15 mouse cellular contexts compared by ENCODE assay signal in the genomic region with DNA sequence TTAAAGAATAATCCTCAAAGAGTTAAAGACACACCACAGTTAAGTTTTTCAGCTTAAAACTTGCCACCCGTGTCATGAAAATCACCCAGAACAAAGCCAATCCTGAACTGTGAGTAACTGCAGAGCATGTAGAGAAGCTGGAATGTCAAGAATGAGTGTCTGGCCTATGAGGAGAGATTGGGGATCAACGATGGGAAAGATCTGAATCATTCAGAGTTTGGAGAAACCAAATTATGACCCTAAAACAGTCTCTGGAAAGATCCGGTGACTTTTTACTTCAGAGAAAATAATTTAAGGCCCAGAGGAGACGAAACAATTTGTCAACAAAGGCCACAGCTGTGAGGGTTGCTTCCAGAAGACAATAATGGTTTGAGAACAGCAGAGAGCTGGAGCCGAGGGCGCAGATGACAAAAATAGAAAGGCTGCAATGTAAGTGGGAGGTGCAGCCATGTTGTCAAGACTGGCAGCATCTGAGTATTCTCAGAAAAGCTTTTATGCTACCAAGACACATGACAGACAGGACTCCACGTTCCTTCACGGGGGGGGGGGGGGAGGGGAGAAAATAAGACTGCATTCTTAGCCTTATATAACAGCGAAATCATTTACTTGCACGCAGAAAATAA. TPM values are rescaled to one million over a fixed set of nuclear protein-coding genes. Genes with fewer than 3 reads are reported as not detected.
A peak's percentile ranks its signal among the peaks of the same experiment; 100 is the strongest.
DNase-seq lines count a peak whose midpoint lies in the region; ATAC-seq and TF ChIP-seq lines count a peak whose summit lies in the region.
"Had no signal": no experiment of that assay in that cellular context is flagged by ENCODE, and none has a peak within 500 bp of the region (broad histone marks: within the 10 kb centered on the region; RNA-seq: fewer than 3 reads in every experiment).

No protein-coding gene starts in this region.

- ATAC-seq in limb, embryonic 14.5 days (ENCODE audit: low FRiP score, low read depth): peak; percentile 53
- ATAC-seq in embryonic facial prominence, embryonic 15.5 days (ENCODE audit: insufficient number of reproducible peaks, low FRiP score, low TSS enrichment, low read depth): no peak
- ATAC-seq in midbrain, embryonic 11.5 days (ENCODE audit: low FRiP score): no peak
- ATAC-seq: intestine, embryonic 16.5 days had no signal

- H3K9me3 ChIP-seq in limb, embryonic 14.5 days (ENCODE audit: control insufficient read depth, low read length): no peaks in the 10 kb centered on the region
- no peaks in the 10 kb centered on the region for H3K9me3 ChIP-seq in limb, embryonic 10.5 days (replicated peaks)
- no peaks in the 10 kb centered on the region for H3K9me3 ChIP-seq in embryonic facial prominence, embryonic 15.5 days (replicated peaks)
- no peaks in the 10 kb centered on the region for H3K9me3 ChIP-seq in midbrain, embryonic 11.5 days (ENCODE audit: control insufficient read depth, low read length)
- H3K9me3 ChIP-seq: embryonic facial prominence, embryonic 13.5 days; hindbrain, embryonic 12.5 days; liver, embryonic 13.5 days; neural tube, embryonic 15.5 days had no signal

- H3K4me3 ChIP-seq in limb, embryonic 14.5 days (replicated peaks; ENCODE audit: low read length): no peak overlapping the region
- no peak overlapping the region for H3K4me3 ChIP-seq in limb, embryonic 10.5 days
- no peak overlapping the region for H3K4me3 ChIP-seq in embryonic facial prominence, embryonic 15.5 days (replicated peaks)
- no peak overlapping the region for H3K4me3 ChIP-seq in myocyte
- no peak overlapping the region for H3K4me3 ChIP-seq in midbrain, embryonic 11.5 days (ENCODE audit: low read depth, low read length)
- H3K4me3 ChIP-seq: embryonic facial prominence, embryonic 13.5 days; hindbrain, embryonic 12.5 days; liver, embryonic 13.5 days; neural tube, embryonic 15.5 days had no signal

- no peak for TF ChIP-seq POLR2A in limb, embryonic 14.5 days (IDR thresholded peaks at IDR 0.05; ENCODE audit: borderline replicate concordance, extremely low read depth, insufficient read depth, insufficient read length)
- TF ChIP-seq POLR2A in myocyte (IDR thresholded peaks at IDR 0.05; ENCODE audit: insufficient read length, low read depth): no peak

- H3K9ac ChIP-seq in limb, embryonic 14.5 days (ENCODE audit: low read depth, low read length, severe bottlenecking): no peak overlapping the region
- H3K9ac ChIP-seq in embryonic facial prominence, embryonic 15.5 days: no peak overlapping the region
- no peak overlapping the region for H3K9ac ChIP-seq in midbrain, embryonic 11.5 days (ENCODE audit: low read length)
- H3K9ac ChIP-seq: embryonic facial prominence, embryonic 13.5 days; hindbrain, embryonic 12.5 days; liver, embryonic 13.5 days; neural tube, embryonic 15.5 days had no signal

- 53% methylated on average over 10 of the region's 10 CpGs for WGBS in limb, embryonic 14.5 days
- WGBS in limb, embryonic 10.5 days: 75% methylated on average over 10 of the region's 10 CpGs
- WGBS in embryonic facial prominence, embryonic 15.5 days: 33% methylated on average over 10 of the region's 10 CpGs
- WGBS in midbrain, embryonic 11.5 days: 76% methylated on average over 10 of the region's 10 CpGs

- DNase-seq in gastrocnemius, adult 18-20 months (ENCODE audit: low spot score): peak; percentile 25
- no peak for DNase-seq in gastrocnemius, postnatal 36 days
- DNase-seq in limb, embryonic 14.5 days (ENCODE audit: low spot score): peak; percentile 20
- DNase-seq in limb, embryonic 10.5 days (ENCODE audit: low spot score): no peak
- no peak for DNase-seq in midbrain, embryonic 11.5 days (ENCODE audit: low spot score, missing footprints)
- DNase-seq in ovary, postnatal 10 days (ENCODE audit: low spot score): no peak
- DNase-seq: liver, embryonic 13.5 days had no signal

- no peak overlapping the region for H3ac ChIP-seq in myocyte (ENCODE audit: control insufficient read depth, insufficient read length)

- no peaks in the 10 kb centered on the region for H3K36me3 ChIP-seq in limb, embryonic 14.5 days (ENCODE audit: control insufficient read depth, insufficient read depth, low read length)
- no peaks in the 10 kb centered on the region for H3K36me3 ChIP-seq in limb, embryonic 10.5 days
- no peaks in the 10 kb centered on the region for H3K36me3 ChIP-seq in embryonic facial prominence, embryonic 15.5 days
- H3K36me3 ChIP-seq in myocyte (ENCODE audit: control insufficient read depth, insufficient read depth): no peaks in the 10 kb centered on the region
- no peaks in the 10 kb centered on the region for H3K36me3 ChIP-seq in midbrain, embryonic 11.5 days (ENCODE audit: control insufficient read depth, insufficient read depth, low read length)
- H3K36me3 ChIP-seq: embryonic facial prominence, embryonic 13.5 days; hindbrain, embryonic 12.5 days; liver, embryonic 13.5 days; neural tube, embryonic 15.5 days had no signal

- H3K4me1 ChIP-seq in limb, embryonic 14.5 days (ENCODE audit: control insufficient read depth, insufficient read depth, low read length): no peaks in the 10 kb centered on the region
- no peaks in the 10 kb centered on the region for H3K4me1 ChIP-seq in limb, embryonic 10.5 days
- peaks cover 12% of the 10 kb centered on the region; the same call in 1 of the 2 replicates for H3K4me1 ChIP-seq in embryonic facial prominence, embryonic 15.5 days
- no peaks in the 10 kb centered on the region for H3K4me1 ChIP-seq in midbrain, embryonic 11.5 days (ENCODE audit: control insufficient read depth, insufficient read depth, low read length)
- H3K4me1 ChIP-seq: hindbrain, embryonic 12.5 days; liver, embryonic 13.5 days; neural tube, embryonic 15.5 days had no signal

- no peak overlapping the region for H3K27ac ChIP-seq in limb, embryonic 14.5 days (replicated peaks; ENCODE audit: low read depth, low read length)
- H3K27ac ChIP-seq in limb, embryonic 10.5 days: no peak overlapping the region
- H3K27ac ChIP-seq in embryonic facial prominence, embryonic 15.5 days (replicated peaks): peak overlapping the region; percentile 39; the same call in 1 of the 2 replicates
- no peak overlapping the region for H3K27ac ChIP-seq in midbrain, embryonic 11.5 days (ENCODE audit: low read depth, low read length)
- H3K27ac ChIP-seq: embryonic facial prominence, embryonic 13.5 days; hindbrain, embryonic 12.5 days; liver, embryonic 13.5 days; macrophage; neural tube, embryonic 15.5 days had no signal

- H3K79me2 ChIP-seq in myocyte (ENCODE audit: control insufficient read depth, insufficient read depth): no peaks in the 10 kb centered on the region

- intact Hi-C loops in gastrocnemius, postnatal 36 days (cut with DNase I): no loop called here

- no peak overlapping the region for H3K4me2 ChIP-seq in limb, embryonic 14.5 days (replicated peaks; ENCODE audit: low read depth, low read length, severe bottlenecking)
- H3K4me2 ChIP-seq in embryonic facial prominence, embryonic 15.5 days (replicated peaks): no peak overlapping the region
- peak overlapping the region; percentile 44 for H3K4me2 ChIP-seq in myocyte (ENCODE audit: low read depth)
- no peak overlapping the region for H3K4me2 ChIP-seq in midbrain, embryonic 11.5 days
- H3K4me2 ChIP-seq: embryonic facial prominence, embryonic 13.5 days; hindbrain, embryonic 12.5 days; liver, embryonic 13.5 days; neural tube, embryonic 15.5 days had no signal

- H3K27me3 ChIP-seq in limb, embryonic 14.5 days (ENCODE audit: control insufficient read depth, insufficient read depth, low read length): no peaks in the 10 kb centered on the region
- H3K27me3 ChIP-seq in limb, embryonic 10.5 days (ENCODE audit: low read depth, poor library complexity, severe bottlenecking): no peaks in the 10 kb centered on the region
- no peaks in the 10 kb centered on the region for H3K27me3 ChIP-seq in embryonic facial prominence, embryonic 15.5 days
- H3K27me3 ChIP-seq in myocyte (ENCODE audit: control insufficient read depth, insufficient read depth, insufficient read length): no peaks in the 10 kb centered on the region
- H3K27me3 ChIP-seq in midbrain, embryonic 11.5 days (ENCODE audit: control insufficient read depth, insufficient read depth, low read length): no peaks in the 10 kb centered on the region
- H3K27me3 ChIP-seq: embryonic facial prominence, embryonic 13.5 days; hindbrain, embryonic 12.5 days; liver, embryonic 13.5 days; neural tube, embryonic 15.5 days had no signal

RNA-seq across cellular contexts. Expression of a gene that starts 20.2 kb away (rescaled TPM):
- 1 to 10 TPM; 5.3 to 9.5 TPM for total RNA-seq in gastrocnemius, adult 18-20 months (2021)
- 1 to 10 TPM; 6.0 to 7.5 TPM for total RNA-seq in gastrocnemius, postnatal 36 days (2021)
- 1.2 and 1.6 TPM in 2 replicates for polyA plus RNA-seq in limb, embryonic 14.5 days (2012; rRNA removed)
- 1.2 and 1.6 TPM in 2 replicates for polyA plus RNA-seq in limb, embryonic 14.5 days (2014; fragmentation: Nextera tagmentation; extraction: Ambion mirVana)
- not detected in 2 replicates for polyA plus RNA-seq in limb, embryonic 10.5 days (2016; fragmentation: Nextera tagmentation; extraction: Ambion mirVana)
- 6.8 and 6.9 TPM in 2 replicates for polyA plus RNA-seq in embryonic facial prominence, embryonic 15.5 days (2015; fragmentation: Nextera tagmentation; extraction: Ambion mirVana)
- 2.7 TPM for polyA plus RNA-seq in myocyte (2012; fragmentation: generic; extraction: Trizol)
- polyA plus RNA-seq in midbrain, embryonic 11.5 days (2014; fragmentation: Nextera tagmentation; extraction: Ambion mirVana): 0.23 TPM in 1 of 2 replicates, not detected in the other
- total RNA-seq: MEL had no signal

RNA-seq across cellular contexts. Expression of a gene that starts 29.3 kb away (rescaled TPM):
- total RNA-seq in gastrocnemius, adult 18-20 months (2021): 10 to 100 TPM; 10.7 to 19.6 TPM
- 10 to 100 TPM; 13.2 to 15.9 TPM for total RNA-seq in gastrocnemius, postnatal 36 days (2021)
- polyA plus RNA-seq in limb, embryonic 14.5 days (2012; rRNA removed): 36.9 and 44.7 TPM in 2 replicates
- 27.0 and 31.7 TPM in 2 replicates for polyA plus RNA-seq in limb, embryonic 14.5 days (2014; fragmentation: Nextera tagmentation; extraction: Ambion mirVana)
- 4.6 and 6.3 TPM in 2 replicates for polyA plus RNA-seq in limb, embryonic 10.5 days (2016; fragmentation: Nextera tagmentation; extraction: Ambion mirVana)
- 29.5 and 30.8 TPM in 2 replicates for polyA plus RNA-seq in embryonic facial prominence, embryonic 15.5 days (2015; fragmentation: Nextera tagmentation; extraction: Ambion mirVana)
- polyA plus RNA-seq in myocyte (2012; fragmentation: generic; extraction: Trizol): 206 TPM
- 7.9 and 11.4 TPM in 2 replicates for polyA plus RNA-seq in midbrain, embryonic 11.5 days (2014; fragmentation: Nextera tagmentation; extraction: Ambion mirVana)
- total RNA-seq: MEL had no signal

RNA-seq across cellular contexts. Expression of a gene that starts 36.2 kb away (rescaled TPM):
- total RNA-seq in gastrocnemius, adult 18-20 months (2021): 1 to 10 TPM; 2.4 to 3.2 TPM
- total RNA-seq in gastrocnemius, postnatal 36 days (2021): 1 to 10 TPM; 1.9 to 2.6 TPM
- polyA plus RNA-seq in limb, embryonic 14.5 days (2012; rRNA removed): 3.6 and 4.0 TPM in 2 replicates
- polyA plus RNA-seq in limb, embryonic 14.5 days (2014; fragmentation: Nextera tagmentation; extraction: Ambion mirVana): 3.5 and 4.6 TPM in 2 replicates
- 0.40 and 0.81 TPM in 2 replicates for polyA plus RNA-seq in limb, embryonic 10.5 days (2016; fragmentation: Nextera tagmentation; extraction: Ambion mirVana)
- 17.9 and 20.1 TPM in 2 replicates for polyA plus RNA-seq in embryonic facial prominence, embryonic 15.5 days (2015; fragmentation: Nextera tagmentation; extraction: Ambion mirVana)
- 15.5 TPM for polyA plus RNA-seq in myocyte (2012; fragmentation: generic; extraction: Trizol)
- polyA plus RNA-seq in midbrain, embryonic 11.5 days (2014; fragmentation: Nextera tagmentation; extraction: Ambion mirVana): 0.11 TPM in 1 of 2 replicates, not detected in the other
- polyA plus RNA-seq: macrophage had no signal

RNA-seq across cellular contexts. Expression of a gene that starts 42.2 kb away (rescaled TPM):
- 1 to 10 TPM in 1 of 2 experiments, under 1 TPM in 1; 0.55 to 1.9 TPM for total RNA-seq in gastrocnemius, adult 18-20 months (2021)
- 1 to 10 TPM; 1.1 to 2.9 TPM for total RNA-seq in gastrocnemius, postnatal 36 days (2021)
- 9.7 and 18.8 TPM in 2 replicates for polyA plus RNA-seq in limb, embryonic 14.5 days (2012; rRNA removed)
- polyA plus RNA-seq in limb, embryonic 14.5 days (2014; fragmentation: Nextera tagmentation; extraction: Ambion mirVana): 17.6 and 22.6 TPM in 2 replicates
- 1.0 and 1.5 TPM in 2 replicates for polyA plus RNA-seq in limb, embryonic 10.5 days (2016; fragmentation: Nextera tagmentation; extraction: Ambion mirVana)
- polyA plus RNA-seq in embryonic facial prominence, embryonic 15.5 days (2015; fragmentation: Nextera tagmentation; extraction: Ambion mirVana): 23.6 and 31.4 TPM in 2 replicates
- polyA plus RNA-seq in myocyte (2012; fragmentation: generic; extraction: Trizol): 11.5 TPM
- polyA plus RNA-seq in midbrain, embryonic 11.5 days (2014; fragmentation: Nextera tagmentation; extraction: Ambion mirVana): 0.77 and 1.4 TPM in 2 replicates

Comparison
In these comparisons a context has a peak if more than half of its experiments do, and no peak if none do; other contexts are left out.
1. DNase-seq: peak in gastrocnemius, adult 18-20 months (single experiment) and limb, embryonic 14.5 days (single experiment); none in gastrocnemius, postnatal 36 days (0 of 2), limb, embryonic 10.5 days (single experiment), midbrain, embryonic 11.5 days (single experiment) and ovary, postnatal 10 days (single experiment).